ENCODE assay signal across 1 mouse cellular context in the genomic region with DNA sequence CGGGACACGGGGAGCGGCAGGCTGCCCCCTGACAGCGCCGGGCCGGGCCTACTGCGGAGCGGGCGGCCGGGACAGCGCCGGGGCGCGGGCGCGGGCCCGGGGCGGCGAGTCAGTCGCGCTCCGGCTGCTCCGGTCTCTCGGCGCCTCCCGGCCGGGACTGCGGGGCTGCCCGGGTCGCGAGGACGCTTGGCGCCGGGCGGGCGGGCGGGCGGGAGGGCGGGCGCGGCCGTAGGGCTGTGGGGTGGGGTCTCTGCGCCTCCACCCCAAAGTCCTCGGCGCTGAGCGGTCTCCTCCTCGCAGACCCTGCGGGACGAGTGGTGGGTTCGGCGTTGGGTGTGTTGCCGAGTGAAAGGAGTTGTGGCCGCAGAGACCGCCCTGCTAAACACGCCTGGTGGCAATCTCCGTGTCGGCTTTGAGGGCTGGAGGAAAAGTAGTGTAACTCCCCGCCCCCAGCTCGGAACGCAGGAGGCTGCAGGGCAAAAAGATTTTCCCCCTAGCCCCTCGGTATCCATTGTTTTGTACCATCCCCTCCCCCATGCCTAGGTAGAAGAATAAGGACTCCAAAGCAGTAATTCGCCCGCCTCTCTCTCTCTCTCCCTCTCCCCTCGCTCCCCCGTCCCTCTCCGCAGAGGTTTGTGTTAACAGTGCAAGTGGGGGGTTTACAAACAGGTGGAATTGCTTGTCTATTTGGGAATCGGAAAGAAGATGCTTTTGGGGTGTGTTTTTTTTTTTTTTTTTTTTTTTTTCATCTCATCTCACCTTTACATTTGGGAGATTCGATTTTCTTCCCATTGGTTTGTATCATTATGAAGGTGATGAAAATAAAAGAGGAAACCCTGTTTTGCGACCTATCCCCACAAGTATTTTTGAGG.
TF ChIP-seq lines count a peak whose summit lies in the region.

No protein-coding gene starts in this region.

TF ChIP-seq in MEL, 35 proteins besides CTCF, POLR2A, EP300 and RAD21 (continued from another document):
- 0 out of 2 replicates have a peak, but pooled peaks have one; percentile 20 for TF ChIP-seq MAX (IDR thresholded peaks at IDR 0.05; ENCODE audit: low read length)
- no peak for TF ChIP-seq TAL1 (IDR thresholded peaks at IDR 0.05; ENCODE audit: low read length)
- no peak for TF ChIP-seq JUND (IDR thresholded peaks at IDR 0.05; ENCODE audit: low read depth, low read length)
- TF ChIP-seq CHD2 (IDR thresholded peaks at IDR 0.05; ENCODE audit: low read length) = no peak
- TF ChIP-seq MYC (IDR thresholded peaks at IDR 0.05; ENCODE audit: low read depth, low read length) = 0 out of 2 replicates have a peak, but pooled peaks have one; percentile 10
- no peak for TF ChIP-seq ETS1 (IDR thresholded peaks at IDR 0.05; ENCODE audit: low read depth, low read length)
- TF ChIP-seq MYB (IDR thresholded peaks at IDR 0.05; ENCODE audit: low read depth, low read length) = no peak
- TF ChIP-seq KAT2A (conservative IDR thresholded peaks at IDR 0.05; ENCODE audit: low read depth, low read length) = no peak
- TF ChIP-seq SIN3A (IDR thresholded peaks at IDR 0.05; ENCODE audit: low read length) = peak; percentile 82
- no peak for TF ChIP-seq E2F4 (IDR thresholded peaks at IDR 0.05; ENCODE audit: borderline replicate concordance, low read depth, low read length)
